Mouse (Mus musculus) erythroblast, embryonic 14.5 days (primary cell): Measurements from ENCODE around the gene Acadl.

Source experiments
- GATA1 ChIP-seq: IDR thresholded peaks from 2 replicates; pipeline ENCODE4 v1.6.1; 2012; ENCODE audit warnings: low read length, inconsistent platforms, mixed read lengths
- TAL1 ChIP-seq: IDR thresholded peaks from 3 replicates; pipeline ENCODE4 v1.6.1; 2012; ENCODE audit warnings: low read length, inconsistent platforms, mixed read lengths

- TF ChIP-seq GATA1 (no peak), TAL1 (no peak)
These were observed 25.9 kb downstream of the Acadl start for GRCm38 (mm10) chr1:66837207-66837606.
